Comparison of ENCODE assay signal across 12 mouse cellular contexts in the genomic region with DNA sequence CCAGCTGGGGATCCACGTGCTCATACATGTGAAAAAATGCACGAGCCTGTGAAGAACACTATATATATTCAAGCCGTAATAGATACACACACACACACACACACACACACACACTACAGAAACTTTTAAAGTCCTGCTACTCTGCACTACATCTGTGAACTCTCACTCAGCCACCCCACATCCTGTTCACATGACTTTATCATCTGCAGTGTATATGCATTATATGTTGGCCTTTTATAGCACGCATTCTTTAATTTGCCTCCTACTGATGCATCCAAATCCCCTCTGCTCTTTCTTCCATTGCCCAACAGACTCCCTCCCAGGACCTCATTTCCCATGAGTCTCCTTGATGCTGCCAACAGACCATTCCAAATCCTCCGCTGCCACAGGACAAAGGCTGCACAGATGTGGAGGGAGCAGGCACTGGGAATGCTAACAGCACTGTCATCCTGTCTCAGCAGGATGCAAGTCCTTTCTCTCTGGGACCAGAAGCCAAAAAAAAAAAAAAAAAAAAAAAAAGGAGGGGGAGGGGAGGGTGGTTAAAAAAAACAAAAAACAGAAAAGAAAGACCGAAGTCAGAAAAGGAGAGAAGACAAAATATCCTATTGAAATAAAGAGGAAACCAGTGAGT. TPM values are rescaled to one million over a fixed set of nuclear protein-coding genes. Genes with fewer than 3 reads are reported as not detected.
DNase-seq lines count a peak whose midpoint lies in the region; ATAC-seq and TF ChIP-seq lines count a peak whose summit lies in the region.
"Had no signal": no experiment of that assay in that cellular context is flagged by ENCODE, and none has a peak within 500 bp of the region (broad histone marks: within the 10 kb centered on the region; RNA-seq: fewer than 3 reads in every experiment).

No protein-coding gene starts in this region.

- 31% methylated on average over 6 of the region's 6 CpGs for WGBS in embryonic facial prominence, embryonic 15.5 days
- WGBS in limb, embryonic 10.5 days: 67% methylated on average over 6 of the region's 6 CpGs
- WGBS in neural tube, embryonic 15.5 days: 22% methylated on average over 6 of the region's 6 CpGs

- no peaks in the 10 kb centered on the region for H3K36me3 ChIP-seq in embryonic facial prominence, embryonic 15.5 days
- H3K36me3 ChIP-seq in limb, embryonic 10.5 days: no peaks in the 10 kb centered on the region
- no peaks in the 10 kb centered on the region for H3K36me3 ChIP-seq in neural tube, embryonic 15.5 days
- H3K36me3 ChIP-seq: intestine, embryonic 15.5 days had no signal

- no peaks in the 10 kb centered on the region; the same call in 1 of the 2 replicates for H3K4me1 ChIP-seq in embryonic facial prominence, embryonic 15.5 days
- H3K4me1 ChIP-seq in limb, embryonic 10.5 days: peaks cover 12% of the 10 kb centered on the region
- H3K4me1 ChIP-seq in neural tube, embryonic 15.5 days: peaks cover 7% of the 10 kb centered on the region; the same call in 1 of the 2 replicates

- H3K27me3 ChIP-seq in embryonic facial prominence, embryonic 15.5 days: no peaks in the 10 kb centered on the region
- H3K27me3 ChIP-seq in limb, embryonic 10.5 days (ENCODE audit: low read depth, poor library complexity, severe bottlenecking): no peaks in the 10 kb centered on the region
- no peaks in the 10 kb centered on the region for H3K27me3 ChIP-seq in neural tube, embryonic 15.5 days (replicated peaks)
- H3K27me3 ChIP-seq: intestine, embryonic 15.5 days had no signal

- no peak for DNase-seq in layer of hippocampus, adult 2 months (ENCODE audit: low spot score in 2 of 2)
- no peak for DNase-seq in layer of hippocampus, postnatal 25 days (ENCODE audit: extremely low spot score in 1 of 2, low spot score in 1 of 2)
- no peak for DNase-seq in limb, embryonic 10.5 days (ENCODE audit: low spot score)
- DNase-seq in adrenal gland, postnatal 25 days: no peak
- DNase-seq in ovary, postnatal 36 days (ENCODE audit: low spot score): no peak
- no peak for DNase-seq in thymus, postnatal 36 days
- DNase-seq: adrenal gland, adult 8-10 months; gastrocnemius, postnatal 14 days had no signal

- H3K4me2 ChIP-seq in embryonic facial prominence, embryonic 15.5 days (replicated peaks): no peak overlapping the region
- no peak overlapping the region for H3K4me2 ChIP-seq in neural tube, embryonic 15.5 days
- H3K4me2 ChIP-seq: intestine, embryonic 15.5 days had no signal

- H3K9me3 ChIP-seq in embryonic facial prominence, embryonic 15.5 days (replicated peaks): no peaks in the 10 kb centered on the region
- H3K9me3 ChIP-seq in limb, embryonic 10.5 days (replicated peaks): no peaks in the 10 kb centered on the region
- no peaks in the 10 kb centered on the region for H3K9me3 ChIP-seq in neural tube, embryonic 15.5 days (replicated peaks)
- H3K9me3 ChIP-seq: intestine, embryonic 15.5 days had no signal

- H3K4me3 ChIP-seq in layer of hippocampus, adult 2 months: no peak overlapping the region
- H3K4me3 ChIP-seq in embryonic facial prominence, embryonic 15.5 days (replicated peaks): no peak overlapping the region
- H3K4me3 ChIP-seq in limb, embryonic 10.5 days: no peak overlapping the region
- H3K4me3 ChIP-seq in neural tube, embryonic 15.5 days (replicated peaks): no peak overlapping the region
- H3K4me3 ChIP-seq: intestine, embryonic 15.5 days had no signal

- no peak overlapping the region for H3K9ac ChIP-seq in embryonic facial prominence, embryonic 15.5 days
- H3K9ac ChIP-seq in neural tube, embryonic 15.5 days (replicated peaks): no peak overlapping the region
- H3K9ac ChIP-seq: intestine, embryonic 15.5 days had no signal

- no peak for TF ChIP-seq CTCF in layer of hippocampus, adult 2 months (conservative IDR thresholded peaks at IDR 0.05)

- H3K27ac ChIP-seq in layer of hippocampus, adult 2 months: peak overlapping the region; percentile 65; the same call in 1 of the 2 replicates
- H3K27ac ChIP-seq in embryonic facial prominence, embryonic 15.5 days (replicated peaks): peak overlapping the region; percentile 58; the same call in 1 of the 2 replicates
- peak overlapping the region; percentile 74 for H3K27ac ChIP-seq in limb, embryonic 10.5 days
- H3K27ac ChIP-seq in neural tube, embryonic 15.5 days (replicated peaks): peak overlapping the region; percentile 70
- H3K27ac ChIP-seq: intestine, embryonic 15.5 days; macrophage had no signal

- ATAC-seq in embryonic facial prominence, embryonic 15.5 days (ENCODE audit: insufficient number of reproducible peaks, low FRiP score, low TSS enrichment, low read depth): no peak
- no peak for ATAC-seq in neural tube, embryonic 15.5 days (ENCODE audit: low FRiP score)
- ATAC-seq: intestine, embryonic 15.5 days had no signal

RNA-seq across cellular contexts. Expression of a gene that starts 47.7 kb away (rescaled TPM):
- total RNA-seq in layer of hippocampus, adult 2 months (2021): 100 to 1,000 TPM; 217 to 220 TPM
- 100 to 1,000 TPM; 253 to 267 TPM for total RNA-seq in layer of hippocampus, postnatal 25 days (2021)
- 604 and 631 TPM in 2 replicates for polyA plus RNA-seq in embryonic facial prominence, embryonic 15.5 days (2015; fragmentation: Nextera tagmentation; extraction: Ambion mirVana)
- 587 and 597 TPM in 2 replicates for polyA plus RNA-seq in limb, embryonic 10.5 days (2016; fragmentation: Nextera tagmentation; extraction: Ambion mirVana)
- polyA plus RNA-seq in neural tube, embryonic 15.5 days (2015; fragmentation: Nextera tagmentation; extraction: Ambion mirVana): 623 and 715 TPM in 2 replicates
- total RNA-seq in adrenal gland, postnatal 25 days (2021): 48.5 and 67.4 TPM in 2 replicates
